Mouse (Mus musculus): ENCODE results near the gene Mgll. TPM values are rescaled to one million over a fixed set of nuclear protein-coding genes. Genes with fewer than 3 reads are reported as not detected.

Mgll gene
- polyA plus RNA-seq, 1 experiment: 840 TPM

DNA sequence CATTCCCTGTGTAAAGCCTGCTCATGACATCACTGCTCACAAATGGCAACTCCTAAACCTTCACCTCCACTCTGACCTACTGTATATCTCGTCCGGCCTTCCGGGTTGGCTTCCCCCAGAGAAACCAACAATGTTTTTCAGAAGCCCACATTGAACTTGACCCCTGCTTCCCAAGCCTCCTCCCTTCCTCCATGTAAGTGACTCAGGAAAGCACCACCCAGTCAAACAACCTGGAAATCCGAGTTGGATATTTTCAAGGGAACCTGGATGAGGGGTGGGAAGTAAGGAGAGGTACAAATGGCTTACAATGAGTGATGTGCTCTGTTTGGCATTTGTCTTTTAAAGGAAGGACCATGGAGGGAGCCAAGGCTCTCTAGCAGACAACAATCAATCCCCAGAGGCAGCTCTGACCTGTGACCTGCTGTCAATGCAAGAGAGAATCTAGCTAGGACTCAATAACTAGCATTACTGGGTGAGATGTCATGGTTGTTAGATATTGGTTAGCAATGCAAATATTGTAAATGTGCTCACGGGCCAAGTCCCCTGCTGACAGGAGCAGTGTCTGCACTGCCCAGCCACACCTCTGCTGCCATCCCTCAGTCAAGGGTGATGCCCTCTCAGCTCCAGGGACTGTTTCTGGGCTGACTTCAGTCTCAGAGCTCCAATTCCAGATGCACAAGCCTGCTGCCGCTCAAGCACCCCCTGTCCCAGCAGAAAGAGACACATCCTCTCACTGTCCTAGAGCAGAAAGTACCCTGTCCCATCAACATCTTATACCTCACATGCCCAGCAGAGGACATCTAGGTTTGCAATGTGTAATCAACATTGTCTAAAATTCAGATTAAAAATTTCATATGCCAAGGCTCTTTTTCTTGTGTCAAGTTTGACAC lies 6.8 kb upstream of the Mgll start:
- no peak for DNase-seq (ENCODE audit: low read depth)

DNA sequence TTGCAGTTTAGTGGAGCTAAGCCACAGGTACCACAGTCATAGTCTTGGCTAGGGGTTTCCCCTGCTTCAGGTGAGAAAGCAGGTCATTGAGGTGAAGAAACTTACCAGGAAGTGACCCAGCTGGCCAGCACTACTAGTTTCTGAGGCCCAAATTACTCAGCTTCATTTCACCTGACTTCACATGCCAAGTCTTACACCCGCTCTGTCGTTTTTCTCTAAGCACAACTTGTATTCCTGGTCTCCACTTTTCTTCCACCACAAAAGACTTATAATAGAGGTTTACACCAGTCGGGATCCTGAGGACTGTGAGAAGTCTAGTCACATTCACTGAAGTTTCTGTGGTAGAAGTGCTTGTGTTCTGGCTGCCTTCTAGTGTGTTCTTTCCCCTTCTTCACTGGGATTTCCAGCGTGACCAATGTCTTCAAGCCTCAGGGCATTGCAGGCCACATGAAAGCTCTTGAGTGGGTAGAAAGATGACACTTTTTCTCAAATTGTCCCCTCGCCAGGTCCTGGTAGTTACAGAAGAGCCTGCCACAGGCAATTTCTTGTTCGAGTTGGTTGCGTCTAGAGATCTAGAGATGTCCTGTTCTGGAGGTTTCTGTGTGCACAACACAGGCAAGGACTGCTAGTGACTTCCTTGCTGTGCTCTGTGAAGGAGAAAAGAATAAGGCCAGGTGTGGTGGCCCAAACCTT lies 6.0 kb upstream of the Mgll start:
- DNase-seq (ENCODE audit: low read depth): no peak

DNA sequence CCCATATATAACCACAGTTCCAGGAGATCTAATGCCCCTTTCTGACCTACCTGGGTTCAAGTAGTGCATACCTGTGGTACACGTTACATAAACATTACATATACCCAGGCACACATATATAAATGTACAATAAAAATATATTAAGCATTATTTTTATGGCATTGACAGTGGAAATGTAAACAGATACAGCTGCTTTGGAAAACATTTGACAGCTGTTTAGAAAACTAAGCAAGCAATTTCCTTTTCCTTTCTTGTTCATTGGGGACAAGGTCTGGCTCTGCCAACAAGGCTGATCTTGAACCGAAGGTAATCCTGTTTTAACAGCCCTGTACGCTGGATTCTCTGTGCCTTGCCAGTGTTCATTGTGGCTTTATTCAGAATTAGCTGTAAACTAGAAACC lies 3.2 kb upstream of the Mgll start:
- no peak for DNase-seq (ENCODE audit: low read depth)

DNA sequence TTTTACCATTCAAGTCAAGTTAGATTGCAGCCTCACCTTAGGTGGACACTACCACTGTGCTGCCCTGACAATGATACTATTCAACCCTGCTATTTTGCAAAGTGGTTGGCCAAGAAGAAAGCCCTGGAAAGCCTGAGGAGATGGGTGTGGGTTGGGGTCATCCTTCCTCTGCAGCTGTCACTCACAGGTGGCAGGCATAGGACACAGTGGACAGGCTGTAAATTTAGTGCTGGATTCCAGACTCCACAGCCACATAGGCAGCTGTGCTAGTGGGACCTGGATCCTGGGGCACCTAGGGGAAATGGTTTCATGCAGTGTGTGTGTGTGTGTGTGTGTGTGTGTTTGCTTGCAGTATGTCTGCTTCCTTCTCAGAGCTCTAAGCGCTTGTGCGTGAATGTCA lies 1.3 kb upstream of the Mgll start:
- no peak for DNase-seq (ENCODE audit: low read depth)

DNA sequence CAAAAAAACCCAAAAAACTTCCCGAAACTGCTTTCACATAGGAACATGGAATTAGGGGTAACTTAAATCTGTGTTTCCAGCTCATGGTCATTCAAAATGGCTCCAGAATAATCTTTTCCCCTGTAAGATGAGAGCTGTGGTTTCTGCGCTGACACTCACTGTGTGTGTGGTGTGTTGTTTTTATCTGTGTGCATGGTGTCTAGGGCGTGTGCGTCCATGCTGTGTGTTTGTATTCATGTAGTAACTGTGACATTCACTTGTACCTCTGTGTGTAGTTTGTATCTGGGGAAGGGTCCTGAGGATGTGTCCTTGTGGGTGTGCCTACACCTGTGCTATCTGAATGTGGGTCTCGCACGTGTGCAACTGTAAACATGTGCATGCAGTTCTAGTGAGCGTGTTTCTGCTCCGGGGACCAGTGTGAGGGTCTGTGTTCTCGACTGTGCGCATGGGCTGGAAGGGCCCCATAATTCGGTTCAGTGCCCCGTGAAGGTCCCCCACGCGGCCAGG lies 353 bp upstream of the Mgll start:
- DNase-seq (ENCODE audit: low read depth): no peak

DNA sequence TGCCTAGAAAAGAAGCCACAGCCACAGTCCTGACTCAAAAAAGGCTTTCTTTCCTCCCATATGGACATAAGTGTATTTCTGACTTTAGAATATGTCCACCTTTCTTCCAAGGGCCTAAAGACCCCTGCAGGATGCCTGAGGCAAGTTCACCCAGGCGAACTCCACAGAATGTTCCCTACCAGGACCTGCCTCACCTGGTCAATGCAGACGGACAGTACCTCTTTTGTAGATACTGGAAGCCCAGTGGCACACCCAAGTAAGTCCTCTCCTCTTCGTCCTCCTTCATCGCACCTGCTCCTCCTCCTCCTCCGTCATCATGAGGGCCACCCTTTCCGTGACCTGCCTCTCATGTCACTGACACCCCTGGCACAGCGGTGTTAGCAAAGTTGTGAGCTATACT lies 1.4 kb downstream of the Mgll start:
- DNase-seq (ENCODE audit: low read depth): no peak

DNA sequence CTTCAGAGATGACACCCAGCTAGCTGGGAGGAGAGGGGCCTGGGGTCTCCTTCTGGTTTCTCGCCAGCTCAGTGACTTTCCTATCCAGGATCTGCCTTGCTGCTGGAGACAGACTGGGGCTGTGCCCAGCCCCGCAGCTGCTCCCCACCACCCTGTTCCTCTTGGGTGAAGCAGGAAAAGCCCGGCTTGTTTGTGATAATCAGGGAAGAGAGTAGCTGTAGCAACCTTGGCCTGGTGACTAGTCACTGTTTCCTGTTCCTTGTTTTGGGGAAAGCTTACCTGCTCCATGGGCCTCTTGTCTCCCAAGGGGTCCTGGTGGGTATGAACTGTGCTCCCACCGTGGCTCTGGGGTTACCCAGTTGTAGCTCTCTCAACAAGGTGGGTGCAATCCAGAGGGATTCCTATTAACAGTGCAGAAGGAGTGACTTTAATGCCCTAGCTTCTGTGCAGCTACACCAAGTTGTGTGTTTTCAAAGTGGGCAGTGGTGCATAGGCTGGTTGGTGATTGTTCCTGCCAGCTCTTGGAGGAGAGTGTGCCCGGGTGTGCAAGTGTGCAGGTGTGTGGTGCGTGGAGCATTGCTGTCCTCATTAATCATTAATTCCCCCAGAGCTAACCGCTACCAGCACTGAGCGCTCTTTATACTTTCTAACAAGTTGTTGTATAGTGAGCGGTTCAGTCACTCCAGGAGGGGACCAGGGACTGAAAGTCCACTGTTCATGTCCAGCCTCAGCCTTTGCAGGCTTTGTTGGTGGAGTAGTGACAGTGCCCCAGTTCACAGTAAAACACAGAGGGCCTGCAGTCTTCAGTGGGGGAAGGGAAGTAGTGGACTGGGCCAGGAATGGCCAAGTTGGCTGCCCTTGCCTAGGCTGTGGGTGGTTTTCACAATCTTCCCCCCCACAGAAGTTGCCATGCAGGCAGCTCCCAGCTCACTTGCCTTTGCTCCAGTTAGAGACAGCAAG lies 2.3 kb downstream of the Mgll start:
- DNase-seq (ENCODE audit: low read depth): no peak

DNA sequence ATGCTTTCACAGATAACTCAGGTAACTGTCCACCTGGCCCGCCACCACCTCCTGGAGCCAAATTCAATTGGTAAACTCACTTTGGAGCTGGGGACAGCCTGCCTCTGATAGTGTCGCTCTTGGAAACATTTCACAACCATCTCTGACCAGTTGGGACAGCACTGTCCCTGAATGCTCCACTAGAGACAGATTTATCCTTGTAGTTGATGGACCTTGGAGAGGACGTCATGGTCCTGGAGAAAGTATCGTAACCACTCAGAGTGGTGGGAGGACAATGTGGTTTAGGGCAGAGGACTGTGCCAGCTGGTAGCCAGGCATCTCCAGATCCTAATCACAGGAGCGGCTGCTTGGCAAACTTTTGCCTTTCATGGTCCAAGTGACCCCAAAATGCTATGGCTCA lies 3.3 kb downstream of the Mgll start:
- DNase-seq (ENCODE audit: low read depth): no peak

DNA sequence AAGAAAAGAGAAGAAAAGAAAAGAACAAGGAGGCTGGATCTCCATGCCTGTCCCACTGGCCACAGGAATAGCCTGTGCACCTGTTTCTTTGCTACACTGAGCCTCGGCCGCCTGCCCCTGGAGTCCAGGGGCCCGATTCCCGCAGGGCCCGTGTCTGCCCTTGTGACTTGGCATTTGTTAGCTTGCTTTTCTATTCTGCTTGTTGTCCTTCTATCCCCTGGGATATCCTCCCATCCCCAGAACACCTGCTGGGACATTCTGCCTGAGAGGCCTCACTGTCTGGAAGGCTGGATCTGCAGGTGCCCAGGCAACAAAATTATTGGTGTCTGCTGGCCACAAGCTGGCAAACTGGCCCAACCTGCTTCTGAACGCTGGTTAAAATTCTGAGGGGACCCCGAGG lies 3.8 kb downstream of the Mgll start:
- no peak for DNase-seq (ENCODE audit: low read depth)

DNA sequence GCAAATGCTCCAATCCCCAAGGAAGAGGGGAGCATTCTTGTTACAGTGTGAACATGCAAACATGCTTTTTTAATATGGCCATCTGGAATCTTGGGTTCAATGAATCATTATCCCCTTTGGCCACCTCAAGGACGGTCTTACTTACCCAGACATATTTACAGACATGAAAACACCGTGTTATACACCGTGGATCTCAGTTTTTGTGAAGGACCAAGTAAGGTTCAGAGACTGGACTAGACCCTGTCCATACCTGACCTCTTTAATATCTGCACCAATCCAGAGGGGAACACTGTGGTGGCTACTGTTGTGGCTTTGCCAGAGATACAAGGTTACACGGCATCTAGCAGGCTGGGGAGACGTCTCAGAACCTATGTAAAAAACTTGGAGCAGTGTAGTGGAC lies 4.3 kb downstream of the Mgll start:
- DNase-seq (ENCODE audit: low read depth): no peak

DNA sequence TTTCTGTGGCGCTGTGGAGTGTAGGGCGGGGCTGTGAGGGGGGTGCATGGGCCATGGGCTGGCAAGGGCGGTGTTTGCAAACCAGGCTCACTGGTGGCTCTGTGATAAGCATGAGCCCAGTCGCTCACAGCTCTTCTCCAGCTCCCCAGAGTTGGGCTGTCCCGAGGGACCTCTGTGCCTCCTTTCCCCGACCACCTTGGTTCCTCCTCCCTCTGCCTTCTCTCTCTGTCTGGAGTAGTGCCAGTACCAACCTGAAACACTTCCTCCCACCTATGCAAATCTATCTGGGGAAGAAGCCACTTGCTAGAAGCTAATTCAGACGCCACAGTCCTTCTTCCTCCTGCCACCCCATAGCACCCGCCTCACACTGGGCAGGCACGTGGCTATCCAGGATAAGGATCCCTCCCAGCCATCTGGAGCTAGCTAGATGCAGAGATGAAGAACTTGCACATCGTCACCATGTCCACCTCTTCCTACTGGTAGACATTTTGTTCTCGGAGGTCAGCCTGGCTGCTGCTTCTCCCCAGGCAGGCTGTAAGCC lies 7.1 kb downstream of the Mgll start:
- DNase-seq (ENCODE audit: low read depth): no peak

DNA sequence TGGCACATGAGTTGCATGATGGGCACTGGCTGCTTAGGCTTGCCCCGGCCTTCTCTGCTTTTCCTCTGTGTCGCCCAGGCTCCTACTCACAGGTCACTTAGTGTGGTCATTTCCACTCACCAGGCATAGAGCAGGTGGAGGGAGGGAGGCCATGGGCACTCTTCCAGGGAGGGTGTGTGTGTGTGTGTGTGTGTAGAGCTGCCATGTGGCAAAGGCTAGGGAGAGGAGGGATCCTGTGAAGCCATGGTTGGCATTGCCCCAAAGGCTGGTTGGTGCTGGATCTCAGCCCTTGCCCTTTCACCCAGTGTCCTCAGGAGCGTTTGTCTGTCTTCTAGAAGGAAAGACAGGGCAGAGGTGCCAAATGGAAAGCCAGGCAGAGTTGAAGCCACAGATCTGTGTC lies 7.8 kb downstream of the Mgll start:
- no peak for DNase-seq (ENCODE audit: low read depth)

DNA sequence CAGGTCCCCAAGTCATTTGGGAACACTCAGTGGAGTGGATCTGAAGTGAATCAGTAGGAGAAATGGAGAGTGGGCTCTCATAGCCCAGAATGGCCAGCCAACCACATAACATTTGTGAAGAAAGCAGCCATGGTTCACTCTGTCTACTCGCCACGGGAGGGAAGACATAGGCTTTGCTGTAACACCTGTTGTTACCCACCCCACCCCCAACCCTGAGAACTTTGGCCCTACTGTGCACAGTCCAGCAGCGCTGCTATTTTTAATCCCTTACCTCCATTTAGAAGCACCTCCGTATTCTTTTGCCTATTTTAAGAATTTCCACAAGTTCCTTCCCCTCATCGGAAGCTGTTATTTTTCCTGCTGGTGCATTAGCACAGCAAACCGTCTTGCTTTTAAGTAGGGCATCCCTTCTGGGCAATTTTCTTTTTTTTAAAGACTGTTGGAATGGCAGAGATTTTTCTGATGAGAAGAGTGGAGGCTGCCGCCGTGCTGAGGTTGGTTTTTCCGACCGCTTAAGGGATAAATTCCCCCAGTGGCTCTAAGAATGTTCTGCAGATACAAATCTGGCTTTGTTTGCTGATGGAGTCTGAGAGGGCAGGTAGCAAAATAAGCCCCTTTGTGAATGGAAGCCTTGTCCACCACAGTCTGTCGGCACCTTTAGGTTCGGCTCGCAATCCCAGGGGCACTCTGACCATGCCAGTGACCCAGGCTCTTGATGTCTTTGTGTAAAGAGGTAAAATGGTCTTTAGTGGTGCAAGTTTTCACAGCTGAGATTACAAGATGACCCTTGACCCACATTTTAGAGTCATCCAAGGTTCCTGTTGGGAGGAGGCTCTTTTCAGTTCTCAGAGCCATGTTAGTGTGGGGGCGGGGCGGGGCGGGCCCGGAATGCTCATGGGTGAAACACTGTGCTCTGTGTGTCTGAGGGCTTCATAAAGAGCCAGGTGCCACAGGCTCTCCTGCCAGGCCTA lies 8.7 kb downstream of the Mgll start:
- DNase-seq (ENCODE audit: low read depth): no peak

DNA sequence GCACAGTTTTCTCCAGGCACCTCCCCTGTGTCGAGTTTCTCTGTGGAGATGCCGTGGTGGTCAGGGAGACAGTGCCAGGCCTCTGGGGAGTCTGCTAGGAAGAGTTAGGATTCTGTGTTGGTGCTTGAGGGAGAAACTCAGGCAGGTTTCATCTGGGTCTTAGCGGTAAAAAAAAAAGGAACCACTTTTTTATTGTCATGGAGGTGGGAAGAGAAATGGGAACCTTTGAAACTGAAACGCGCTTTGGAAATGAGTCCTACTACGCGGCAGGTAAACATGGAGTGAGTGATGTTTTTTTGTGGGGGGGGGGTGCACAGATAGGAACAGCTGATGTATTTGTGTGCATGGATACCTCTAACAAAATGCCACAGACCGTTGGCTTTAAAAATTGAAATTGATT lies 12.1 kb downstream of the Mgll start:
- no peak for DNase-seq (ENCODE audit: low read depth)

DNA sequence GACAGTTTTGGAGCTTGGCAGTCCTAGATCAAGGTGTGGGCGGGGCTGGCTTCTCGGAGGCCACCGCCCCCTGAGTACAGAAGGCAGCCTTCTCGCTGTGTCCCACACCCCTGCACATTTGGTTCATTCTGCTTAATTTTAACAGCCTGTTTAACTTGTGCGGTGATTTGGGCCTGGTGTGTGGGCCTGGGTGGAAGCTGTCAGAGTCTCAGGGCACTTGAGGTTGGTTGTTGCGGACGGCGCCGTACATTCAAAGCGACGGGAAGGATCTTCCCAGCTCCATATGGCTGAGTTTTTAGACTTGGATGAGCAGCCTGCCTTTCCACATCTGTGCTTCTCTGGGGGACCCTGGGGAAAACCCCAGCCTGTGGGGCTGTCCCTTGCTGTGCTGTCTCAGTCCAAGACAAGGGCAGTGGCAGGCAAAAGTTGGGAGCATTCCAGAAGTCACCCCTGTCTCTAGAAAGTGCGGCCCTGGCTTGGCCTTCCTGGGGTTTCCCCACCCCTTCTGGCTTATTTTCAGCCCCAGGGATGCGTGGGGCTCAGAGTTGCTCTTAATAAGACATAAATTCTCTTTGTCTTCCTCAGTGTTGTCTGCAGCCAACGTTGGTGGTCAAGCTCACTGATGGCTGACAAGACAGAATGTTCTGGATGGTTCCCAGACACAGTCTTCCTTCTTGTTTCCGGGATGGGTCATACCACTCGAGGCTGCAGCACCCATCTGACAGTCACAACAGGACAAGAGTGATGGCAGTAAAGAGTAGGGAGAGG lies 12.7 kb downstream of the Mgll start:
- no peak for DNase-seq (ENCODE audit: low read depth)

DNA sequence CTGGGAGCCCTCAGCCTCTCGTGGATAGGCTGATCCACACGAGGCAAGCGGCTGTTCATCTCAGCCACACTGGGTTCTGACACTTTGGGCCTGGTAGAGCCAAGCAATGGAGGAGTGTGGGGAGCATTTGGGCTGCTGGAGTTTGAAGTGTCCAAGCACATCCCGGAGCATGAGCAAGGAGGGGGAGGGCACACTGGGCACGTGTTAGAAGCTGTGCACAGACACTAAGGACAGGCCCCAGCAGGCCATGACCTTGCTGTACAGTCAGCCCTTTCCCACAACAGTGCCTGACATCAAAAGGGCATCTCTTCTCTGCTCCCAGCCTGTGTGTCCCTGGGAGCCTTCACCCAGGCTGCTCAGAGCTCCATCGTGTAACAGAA lies 13.3 kb downstream of the Mgll start:
- DNase-seq (ENCODE audit: low read depth): no peak

DNA sequence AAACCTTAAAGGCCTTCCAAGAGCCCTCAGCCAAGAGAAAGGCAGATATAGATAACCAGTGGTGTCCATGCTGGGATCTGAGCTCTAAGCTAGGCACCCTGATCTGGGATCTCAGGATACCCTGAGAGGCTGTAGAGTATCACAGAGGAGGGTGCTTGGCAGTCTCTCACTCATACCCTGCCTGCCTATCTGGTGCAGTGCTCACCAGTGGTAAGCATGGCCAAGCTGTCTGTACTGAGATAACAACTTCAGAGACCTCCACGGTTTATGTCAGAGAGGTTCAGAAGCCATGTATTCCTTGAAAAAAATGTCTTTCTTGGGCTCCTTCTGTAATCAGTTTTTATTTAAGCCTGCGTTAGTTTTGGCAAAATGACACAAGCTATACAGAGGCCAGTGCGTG lies 16.8 kb downstream of the Mgll start:
- no peak for DNase-seq (ENCODE audit: low read depth)

DNA sequence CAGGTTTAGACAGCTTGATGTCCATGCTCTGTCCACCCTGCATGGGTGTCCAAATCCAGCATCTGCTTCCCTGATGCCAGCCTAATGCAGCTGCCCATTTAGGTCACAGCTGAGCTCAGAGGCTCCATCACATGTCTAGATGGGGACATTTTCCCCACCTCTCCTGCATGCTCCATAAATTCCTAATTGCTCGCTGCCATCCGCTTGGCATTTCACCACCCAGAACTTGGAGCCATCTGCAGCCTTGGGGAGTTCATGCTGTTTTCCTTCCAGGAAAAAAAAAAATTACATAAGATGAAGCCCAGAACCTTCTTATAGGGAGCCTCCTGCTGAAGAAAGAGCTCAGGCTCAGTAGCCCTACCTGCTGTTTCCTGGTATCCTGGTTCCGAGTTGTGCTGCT lies 17.6 kb downstream of the Mgll start:
- no peak for DNase-seq (ENCODE audit: low read depth)

DNA sequence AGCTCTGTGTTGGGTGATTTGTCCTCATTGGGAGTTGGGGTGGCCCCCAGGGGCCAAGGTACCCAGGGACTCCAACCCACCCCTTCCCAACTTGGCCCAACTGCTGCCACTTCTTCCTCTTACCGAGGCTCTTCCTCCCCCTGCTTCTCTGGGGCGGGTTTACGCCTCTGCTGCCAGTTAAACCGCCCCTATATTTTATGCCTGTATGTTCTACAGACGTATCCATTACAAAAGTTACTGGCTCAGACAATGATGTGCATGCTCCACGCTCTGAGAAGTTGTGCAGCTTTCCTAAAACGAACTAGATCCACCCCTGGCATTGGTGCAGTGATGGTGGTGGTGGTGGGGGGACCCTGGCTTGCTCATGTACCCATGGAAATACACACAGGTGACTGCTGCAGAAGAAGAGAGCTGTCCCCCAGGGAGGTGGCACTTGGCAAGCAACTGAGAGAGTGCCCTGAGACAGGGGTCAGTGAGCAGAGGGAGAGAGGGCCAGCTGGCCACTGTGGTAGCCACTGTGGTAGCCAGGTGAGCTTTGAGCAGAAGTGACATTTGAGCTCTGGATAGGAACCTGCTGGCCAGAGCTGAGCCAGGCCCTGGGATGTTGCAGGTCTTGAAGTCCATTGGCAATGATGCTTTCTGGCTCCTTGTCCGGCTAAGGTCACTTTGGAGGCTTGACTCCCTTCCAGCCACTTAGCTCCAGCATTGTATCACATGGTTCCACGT lies 18.2 kb downstream of the Mgll start:
- DNase-seq (ENCODE audit: low read depth): no peak

All from gonadal fat pad, adult 2 months (tissue).